Mouse (Mus musculus) forebrain, postnatal 0 days (tissue): ENCODE data around the gene Olfr1061. TPM values are rescaled to one million over a fixed set of nuclear protein-coding genes. Genes with fewer than 3 reads are reported as not detected.
"Not testable (repeated sequence)": the region's sequence is repeated elsewhere in the genome, so short reads cannot be mapped to it uniquely, and the experiment has no call there.

Experiments used
- ATAC-seq: fragments of 200-750 bp; cut with Nextera tagmentation; 2 replicates; pipeline ENCODE4 v1.8.0; 2017; ENCODE audit warnings: mild to moderate bottlenecking, moderate library complexity
- DNase-seq: peaks from one replicate; pipeline ENCODE4 v3.0.0-alpha.2; 2015
- H3K27ac ChIP-seq: fragments of 300-500 bp; sonication (generic); 2 replicates; pipeline ENCODE4 v1.5.1; 2014; ENCODE audit warnings: low read depth, mild to moderate bottlenecking, antibody characterized with exemption, low read length, moderate library complexity, mixed read lengths
- H3K27me3 ChIP-seq: fragments of 300-500 bp; sonication (generic); 2 replicates; pipeline ENCODE4 v1.6.1; 2014; ENCODE audit warnings: mild to moderate bottlenecking, low read length, mixed read lengths; ENCODE audit not compliant: insufficient read depth
- H3K36me3 ChIP-seq: fragments of 300-500 bp; sonication (generic); 2 replicates; pipeline ENCODE4 v1.6.1; 2014; ENCODE audit warnings: mild to moderate bottlenecking, moderate library complexity; ENCODE audit not compliant: insufficient read depth
- H3K4me1 ChIP-seq: fragments of 300-500 bp; sonication (generic); 2 replicates; pipeline ENCODE4 v1.6.1; 2014; ENCODE audit warnings: antibody characterized with exemption; ENCODE audit not compliant: insufficient read depth
- H3K4me2 ChIP-seq: fragments of 300-500 bp; sonication (generic); 2 replicates; pipeline ENCODE4 v1.6.1; 2014; ENCODE audit warnings: low read depth, mild to moderate bottlenecking, moderate library complexity
- H3K4me3 ChIP-seq: fragments of 300-500 bp; sonication (generic); 2 replicates; pipeline ENCODE4 v1.5.1; 2014; ENCODE audit warnings: low read depth, low read length, mixed read lengths
- H3K9ac ChIP-seq: fragments of 300-500 bp; sonication (generic); 2 replicates; pipeline ENCODE4 v1.6.1; 2014; ENCODE audit warnings: mild to moderate bottlenecking
- H3K9me3 ChIP-seq: fragments of 300-500 bp; sonication (generic); 2 replicates; pipeline ENCODE4 v1.6.1; 2016; ENCODE audit warnings: low read length
- CTCF ChIP-seq: sonication (generic); IDR thresholded peaks from 2 replicates; pipeline ENCODE4 v1.5.1; 2016; ENCODE audit warnings: antibody characterized with exemption, control low read depth, low read depth
- WGBS: fragments of 180-500 bp; shearing (Covaris S2); extraction: QIAGEN DNeasy Blood & Tissue Kit; methylation state at CpG from one replicate; pipeline ENCODE4 v1.1.7; 2014; 5-methylcytosine and 5-hydroxymethylcytosine counted together
- polyA plus RNA-seq: library from polyadenylated mRNA; unstranded; fragments of >200 nt; fragmentation: Nextera tagmentation; extraction: Ambion mirVana; gene quantifications from 2 replicates; pipeline ENCODE4 v1.2.1, GENCODE M21; 2015
- total RNA-seq: library from RNA; depleted of rRNA; stranded (reverse); fragments of >200 nt; gene quantifications from 2 replicates; pipeline ENCODE4 v1.2.3, GENCODE M21; 2014; rRNA removed

Olfr1061 gene
- total RNA-seq (not detected in 2 replicates), polyA plus RNA-seq (not detected in 2 replicates)

- Histone ChIP-seq H3K27me3 (no peaks in the 10 kb centered on the region), H3K4me1 (no peaks in the 10 kb centered on the region), H3K36me3 (no peaks in the 10 kb centered on the region), H3K4me2 (no peak within 1 kb of the TSS), H3K9ac (no peak within 1 kb of the TSS), H3K27ac (no peak within 1 kb of the TSS), H3K4me3 (no peak within 1 kb of the TSS), H3K9me3 (no peaks in the 10 kb centered on the region)
- DNase-seq (no peak), ATAC-seq (no peak)
- 86% methylated on average over 1 of the region's 1 CpGs for WGBS
- TF ChIP-seq CTCF: no peak
Observed at GRCm38 (mm10) chr2:86413950-86414349, at the start of gene Olfr1061. Olfr1061 (minus strand) TSS chr2:86414050.

- Histone ChIP-seq H3K27ac (no peak overlapping the region), H3K4me2 (no peak overlapping the region), H3K27me3 (no peaks in the 10 kb centered on the region), H3K9ac (no peak overlapping the region), H3K4me1 (no peaks in the 10 kb centered on the region), H3K36me3 (no peaks in the 10 kb centered on the region), H3K4me3 (no peak overlapping the region), H3K9me3 (no peaks in the 10 kb centered on the region)
- 82% methylated on average over 1 of the region's 1 CpGs for WGBS
- no peak for TF ChIP-seq CTCF
- no peak for ATAC-seq
- DNase-seq: no peak
Observed at GRCm38 (mm10) chr2:86460434-86460833, 46.6 kb upstream of the Olfr1061 start.

- no peak for ATAC-seq
- TF ChIP-seq CTCF: no peak
- no peaks in the 10 kb centered on the region for H3K9me3 ChIP-seq
- no peaks in the 10 kb centered on the region for H3K4me1 ChIP-seq
- H3K27ac ChIP-seq: no peak within 1 kb of the TSS
- no peaks in the 10 kb centered on the region for H3K27me3 ChIP-seq
- DNase-seq: no peak
- WGBS: 86% methylated on average over 1 of the region's 1 CpGs
- no peak within 1 kb of the TSS for H3K4me3 ChIP-seq
- no peak within 1 kb of the TSS for H3K4me2 ChIP-seq
- no peak within 1 kb of the TSS for H3K9ac ChIP-seq
- no peaks in the 10 kb centered on the region for H3K36me3 ChIP-seq
Observed at GRCm38 (mm10) chr2:86456169-86456568, 42.3 kb upstream of the Olfr1061 start, which contains the start of gene Olfr1066. Olfr1066 (minus strand) TSS chr2:86456269.

DNA sequence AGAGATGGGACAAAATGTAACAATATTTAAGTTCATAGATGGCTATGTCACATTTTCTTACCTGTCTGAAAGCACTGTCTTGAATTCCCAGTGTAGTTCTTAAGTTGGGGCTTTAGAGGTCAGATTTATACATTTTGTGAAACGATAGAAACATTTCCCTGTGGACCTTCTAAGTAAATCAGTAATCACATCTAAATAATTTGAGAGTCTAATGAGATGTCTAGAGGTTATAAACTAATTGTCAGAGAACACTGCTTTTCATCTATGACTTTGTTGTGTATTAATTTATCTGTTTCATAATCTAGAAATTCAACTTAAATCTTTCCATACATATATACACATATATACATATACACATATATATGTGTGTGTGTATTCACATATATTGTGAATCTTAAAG, 36.6 kb upstream of the Olfr1061 start, which contains the start of gene Olfr1065:
Olfr1065 (minus strand) TSS at position 101 of the 400 bp plus-strand sequence.
- no CpG with 5 or more reads among the region's 1 CpGs for WGBS
- not testable (repeated sequence) for H3K27me3 ChIP-seq, H3K4me1 ChIP-seq, DNase-seq, H3K4me3 ChIP-seq, H3K9ac ChIP-seq, H3K9me3 ChIP-seq, ATAC-seq, H3K36me3 ChIP-seq, H3K4me2 ChIP-seq, H3K27ac ChIP-seq

GRCm38 (mm10) chr2:86442101-86442500, 28.3 kb upstream of the Olfr1061 start:
- not testable (repeated sequence) for H3K27me3 ChIP-seq, H3K4me3 ChIP-seq, H3K9me3 ChIP-seq, H3K4me2 ChIP-seq, ATAC-seq, H3K27ac ChIP-seq, H3K9ac ChIP-seq, H3K4me1 ChIP-seq, DNase-seq, H3K36me3 ChIP-seq
- WGBS: 33% methylated on average over 1 of the region's 1 CpGs

- not testable (repeated sequence) for H3K9me3 ChIP-seq, H3K36me3 ChIP-seq
Observed at GRCm38 (mm10) chr2:86428511-86428910, 14.7 kb upstream of the Olfr1061 start.

GRCm38 (mm10) chr2:86426649-86427048, 12.8 kb upstream of the Olfr1061 start, which contains the start of gene Olfr1062:
Olfr1062 (minus strand) TSS chr2:86426749.
- H3K9ac ChIP-seq, H3K4me2 ChIP-seq, ATAC-seq, H3K4me3 ChIP-seq, H3K27ac ChIP-seq, DNase-seq, H3K27me3 ChIP-seq, H3K9me3 ChIP-seq, H3K36me3 ChIP-seq, H3K4me1 ChIP-seq: not testable (repeated sequence)

More at GRCm38 (mm10) chr2:86428511-86428910, 14.7 kb upstream of the Olfr1061 start:
- not testable (repeated sequence) for H3K4me1 ChIP-seq, DNase-seq, H3K27me3 ChIP-seq, H3K9ac ChIP-seq, H3K4me2 ChIP-seq, H3K4me3 ChIP-seq, H3K27ac ChIP-seq, ATAC-seq
- 94% methylated on average over 8 of the region's 8 CpGs for WGBS

DNA sequence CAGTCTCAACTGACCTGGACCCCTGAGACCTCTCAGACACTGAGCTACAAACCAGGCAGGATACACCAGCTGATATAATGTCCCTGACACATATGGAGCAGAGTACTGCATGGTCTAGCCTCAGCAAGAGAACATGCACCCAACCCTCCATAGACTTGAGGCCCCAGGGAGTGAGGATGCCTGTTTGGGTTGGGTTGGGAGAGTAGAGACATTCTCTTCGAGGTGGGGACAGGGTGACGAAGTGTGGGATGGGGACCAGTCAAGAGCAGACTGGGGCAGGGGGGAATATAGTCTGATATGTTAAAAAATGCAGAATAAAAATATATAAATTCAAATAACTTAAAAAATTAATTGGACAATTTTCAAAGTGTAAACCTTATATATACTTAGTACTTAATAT, 18.7 kb downstream of the Olfr1061 start:
- Histone ChIP-seq H3K27me3 (no peaks in the 10 kb centered on the region), H3K4me3 (no peak overlapping the region), H3K27ac (no peak overlapping the region), H3K9me3 (no peaks in the 10 kb centered on the region), H3K4me1 (no peaks in the 10 kb centered on the region), H3K4me2 (no peak overlapping the region), H3K9ac (no peak overlapping the region), H3K36me3 (no peaks in the 10 kb centered on the region)
- DNase-seq: no peak
- no peak for TF ChIP-seq CTCF
- WGBS: 87% methylated on average over 2 of the region's 2 CpGs
- no peak for ATAC-seq

DNA sequence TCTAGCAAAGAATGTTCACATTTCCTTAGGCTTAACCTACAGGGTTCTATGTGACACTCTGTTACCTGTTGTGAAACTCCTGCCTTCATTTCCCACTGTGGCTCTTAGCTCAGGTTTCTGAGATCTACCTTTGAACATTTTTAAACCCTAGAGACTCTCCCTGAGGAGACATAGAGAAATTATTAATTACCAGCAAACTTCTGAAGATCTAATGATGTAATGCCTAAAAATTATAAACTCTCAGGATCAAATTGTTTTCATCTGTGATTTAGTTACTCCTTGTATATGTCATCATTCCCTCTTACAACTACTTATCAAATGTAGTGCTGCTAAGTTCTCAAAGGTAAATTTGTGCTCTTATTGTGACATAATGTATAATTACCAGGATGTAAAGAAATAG, 25.4 kb downstream of the Olfr1061 start, which contains the start of gene Olfr1058:
Olfr1058 (minus strand) TSS at position 101 of the 400 bp plus-strand sequence.
- not testable (repeated sequence) for H3K36me3 ChIP-seq, H3K4me3 ChIP-seq, H3K4me1 ChIP-seq, H3K27ac ChIP-seq, ATAC-seq, H3K4me2 ChIP-seq, H3K9ac ChIP-seq, H3K9me3 ChIP-seq, DNase-seq, H3K27me3 ChIP-seq
